Mouse (Mus musculus) CH12.LX (cell line): Measurements from ENCODE around the gene Ramp1.

Experiments used
- CTCF ChIP-seq, 2 experiments: IDR thresholded peaks in 1 of 2; conservative IDR thresholded peaks in 1 of 2; 2 replicates each; pipeline ENCODE4 v1.5.1; 2011 to 2012; ENCODE audit warnings: low read depth in 2 of 2, low read length in 2 of 2, improper control_type of control experiment in 1 of 2, inconsistent platforms in 1 of 2, mild to moderate bottlenecking in 1 of 2, moderate library complexity in 1 of 2
- ELF1 ChIP-seq: IDR thresholded peaks from 2 replicates; pipeline ENCODE4 v1.6.1; 2014; ENCODE audit warnings: low read depth, mild to moderate bottlenecking, inconsistent platforms, low read length, improper control_type of control experiment
- EP300 ChIP-seq: IDR thresholded peaks from 2 replicates; pipeline ENCODE4 v1.6.1; 2011; ENCODE audit warnings: low read length, improper control_type of control experiment
- MEF2A ChIP-seq: IDR thresholded peaks from 2 replicates; pipeline ENCODE4 v1.6.1; 2014; ENCODE audit warnings: low read depth, mild to moderate bottlenecking, inconsistent platforms, low read length, improper control_type of control experiment, borderline replicate concordance
- POLR2A ChIP-seq: IDR thresholded peaks from 2 replicates; pipeline ENCODE4 v1.6.1; 2011; ENCODE audit warnings: low read depth, mild to moderate bottlenecking, improper control_type of control experiment, low read length
- RAD21 ChIP-seq: IDR thresholded peaks from 2 replicates; pipeline ENCODE4 v1.6.1; 2011; ENCODE audit warnings: low read depth, mild to moderate bottlenecking, low read length, improper control_type of control experiment, moderate library complexity
- TCF12 ChIP-seq: IDR thresholded peaks from 2 replicates; pipeline ENCODE4 v1.6.1; 2014; ENCODE audit warnings: low read depth, mild to moderate bottlenecking, inconsistent platforms, low read length, improper control_type of control experiment
- ZC3H11A ChIP-seq: IDR thresholded peaks from 2 replicates; pipeline ENCODE4 v1.6.1; 2012; ENCODE audit warnings: low read depth, mild to moderate bottlenecking, inconsistent platforms, low read length, improper control_type of control experiment
- ZMIZ1 ChIP-seq: IDR thresholded peaks from 2 replicates; pipeline ENCODE4 v1.6.1; 2012; ENCODE audit warnings: low read depth, mild to moderate bottlenecking, inconsistent platforms, low read length, improper control_type of control experiment

DNA sequence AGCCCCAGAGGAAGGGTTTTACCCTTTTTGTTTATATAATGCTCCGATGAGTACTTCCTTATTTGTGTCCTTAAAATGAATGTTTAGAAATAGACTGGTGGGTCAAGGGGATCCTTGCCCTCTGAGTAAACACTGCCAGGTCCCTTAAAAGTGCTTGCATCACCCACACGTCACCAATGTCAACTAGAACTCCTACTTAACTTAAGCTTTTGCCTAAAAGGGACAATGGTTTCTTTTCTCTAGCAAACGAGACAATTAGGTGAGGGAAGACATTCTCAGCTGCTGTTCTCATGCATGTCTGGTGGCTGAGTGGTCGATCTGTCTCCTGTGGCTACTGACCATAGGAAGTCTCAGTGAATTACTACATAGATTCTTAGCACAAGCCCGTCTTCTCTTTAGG lies 52.3 kb downstream of the Ramp1 start:
- no peak for TF ChIP-seq CTCF (conservative IDR thresholded peaks at IDR 0.05 in 1 of 2, IDR thresholded peaks at IDR 0.05 in 1 of 2; ENCODE audit: low read depth in 2 of 2, low read length in 2 of 2)
- TF ChIP-seq ELF1, result no peak
- no peak for TF ChIP-seq EP300
- TF ChIP-seq MEF2A, result no peak
- no peak for TF ChIP-seq ZC3H11A
- TF ChIP-seq POLR2A, result no peak
- no peak for TF ChIP-seq RAD21
- TF ChIP-seq ZMIZ1, result no peak
- TF ChIP-seq TCF12, result no peak
